Mouse (Mus musculus) brain, adult 2 months (tissue): ENCODE data around the gene Tedc2.
A peak's percentile ranks its signal among the peaks of the same experiment; 100 is the strongest.

Experiments
- DNase-seq: peaks from one replicate; pipeline ENCODE4 v3.0.0; 2011; ENCODE audit warnings: low read depth, low spot score

The Tedc2 gene

GRCm38 (mm10) chr17:24212441-24213018 is 8.1 kb downstream of the Tedc2 start:
- peak; percentile 55 for DNase-seq

DNA sequence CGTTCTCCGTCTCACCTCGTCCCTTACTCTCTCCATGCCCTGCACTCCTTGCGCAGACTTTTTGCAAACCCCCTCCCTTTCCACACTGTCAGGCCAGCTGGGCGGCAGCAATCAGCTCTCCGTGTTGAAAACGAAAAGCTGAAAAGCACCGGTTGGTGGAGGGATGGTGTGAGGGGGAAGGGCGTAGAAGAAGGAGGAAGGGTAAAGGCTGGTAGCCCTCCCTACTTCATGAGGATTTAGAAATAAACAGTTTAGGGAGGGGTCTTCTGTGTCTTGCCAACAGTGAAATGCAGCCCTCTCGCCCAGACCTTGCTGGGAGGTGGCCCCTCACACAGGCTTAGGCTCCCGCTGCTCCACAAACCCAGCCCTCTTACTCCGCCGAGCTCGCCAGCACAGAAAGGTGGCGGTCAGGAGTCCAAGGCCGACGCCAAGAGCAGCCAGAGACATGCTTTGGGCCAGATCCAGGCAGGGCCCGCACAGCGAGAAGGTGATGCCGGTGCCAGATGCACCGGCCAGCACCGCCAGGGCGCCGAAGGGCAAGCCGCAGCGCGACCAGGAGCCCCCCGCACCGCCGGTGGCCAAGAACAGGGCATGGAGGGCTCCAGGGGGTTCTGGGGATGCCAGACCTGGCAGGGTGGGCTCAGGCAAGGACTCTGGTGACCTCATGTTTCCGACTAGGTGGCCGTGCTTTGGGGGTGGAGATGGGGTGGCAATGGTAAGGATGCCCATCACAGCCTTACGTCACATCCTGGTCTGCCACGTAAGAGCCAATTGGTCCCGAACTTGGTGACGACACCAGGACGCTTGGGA is 8.8 kb downstream of the Tedc2 start:
- DNase-seq: peak; percentile 97

GRCm38 (mm10) chr17:24210591-24210990 is 10.1 kb downstream of the Tedc2 start:
- no peak for DNase-seq

DNA sequence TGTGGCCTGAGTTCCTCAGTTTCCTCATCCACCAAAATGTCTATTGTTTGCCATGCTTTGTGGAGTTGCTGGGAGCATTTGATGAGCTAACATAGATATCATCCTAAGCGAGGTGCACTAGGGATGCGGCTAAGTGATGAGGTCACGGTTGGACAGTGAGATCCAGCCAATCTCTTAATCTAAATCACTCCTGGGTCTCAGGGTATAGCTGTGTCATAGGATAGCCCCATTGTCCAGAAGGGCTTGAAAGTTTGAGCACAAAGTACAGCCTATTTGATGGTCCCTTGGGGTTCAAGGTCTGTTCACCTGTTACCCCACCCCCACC is 10.8 kb downstream of the Tedc2 start:
- DNase-seq: no peak

DNA sequence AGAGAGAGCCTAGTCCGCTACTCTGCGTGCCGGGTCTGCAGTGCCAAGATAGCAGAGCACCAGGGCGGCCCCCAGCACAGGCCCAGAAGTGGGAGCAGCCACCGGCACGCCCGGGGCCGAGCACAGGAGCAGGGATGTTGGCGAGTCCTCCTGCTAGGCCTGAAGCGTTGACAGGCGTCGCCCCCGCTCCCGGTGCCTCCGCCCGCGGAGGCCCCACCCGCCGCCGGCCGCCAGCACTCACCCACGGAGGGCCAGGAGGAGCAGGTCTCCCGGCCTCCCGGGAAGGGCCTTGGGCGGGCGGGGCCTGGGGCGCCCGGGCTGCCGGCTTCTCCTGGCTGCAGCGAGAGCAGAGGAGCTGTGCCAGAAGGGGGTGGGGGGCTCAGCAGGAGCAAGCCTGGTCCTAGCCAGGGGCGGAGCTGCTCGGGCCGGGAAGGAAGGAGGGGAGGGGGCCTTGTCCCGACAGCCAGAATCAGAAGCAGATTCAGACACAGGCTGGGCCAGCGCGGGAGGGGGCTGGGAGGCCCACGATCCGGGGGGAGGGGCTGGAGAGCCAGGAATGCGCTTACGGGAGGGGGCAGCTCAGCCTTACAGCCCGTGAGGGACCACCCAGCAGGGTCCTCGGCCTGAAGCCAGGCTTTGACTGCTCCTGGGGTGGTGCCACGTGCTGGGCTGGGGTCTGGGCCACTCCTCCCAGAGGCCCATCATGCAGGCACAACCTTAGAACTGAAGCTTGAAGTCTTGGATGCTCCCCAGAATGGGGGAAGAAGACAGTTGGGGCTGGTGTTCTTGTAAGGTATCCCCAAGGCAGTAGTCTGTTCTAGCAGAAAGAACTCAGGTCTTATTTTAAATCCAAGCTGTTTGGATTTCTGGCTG is 11.4 kb downstream of the Tedc2 start, which contains the start of gene Ntn3:
Ntn3 (minus strand) TSS at position 489 of the 873 bp plus-strand sequence.
- peak; percentile 60 for DNase-seq

DNA sequence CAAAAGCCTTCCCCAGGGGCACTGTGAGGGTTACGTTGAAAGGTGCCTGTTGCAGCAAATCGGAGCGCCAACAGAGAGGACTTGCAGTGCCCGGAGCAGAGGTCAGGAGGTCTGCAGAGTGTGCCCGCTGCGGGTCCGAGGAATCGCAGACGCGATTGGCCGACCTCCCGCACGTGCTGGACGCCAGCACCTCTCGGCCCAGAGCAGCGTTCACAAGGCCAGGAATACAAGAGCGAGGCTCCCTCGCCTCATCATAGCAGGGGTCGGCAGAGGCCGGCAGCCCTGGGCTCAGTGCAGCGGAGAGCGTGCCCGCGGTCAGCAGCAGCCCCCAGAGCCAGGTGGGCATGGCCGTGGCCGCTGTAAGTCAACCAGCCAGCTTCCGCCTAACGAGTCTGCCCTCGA is 12.0 kb downstream of the Tedc2 start:
- no peak for DNase-seq

DNA sequence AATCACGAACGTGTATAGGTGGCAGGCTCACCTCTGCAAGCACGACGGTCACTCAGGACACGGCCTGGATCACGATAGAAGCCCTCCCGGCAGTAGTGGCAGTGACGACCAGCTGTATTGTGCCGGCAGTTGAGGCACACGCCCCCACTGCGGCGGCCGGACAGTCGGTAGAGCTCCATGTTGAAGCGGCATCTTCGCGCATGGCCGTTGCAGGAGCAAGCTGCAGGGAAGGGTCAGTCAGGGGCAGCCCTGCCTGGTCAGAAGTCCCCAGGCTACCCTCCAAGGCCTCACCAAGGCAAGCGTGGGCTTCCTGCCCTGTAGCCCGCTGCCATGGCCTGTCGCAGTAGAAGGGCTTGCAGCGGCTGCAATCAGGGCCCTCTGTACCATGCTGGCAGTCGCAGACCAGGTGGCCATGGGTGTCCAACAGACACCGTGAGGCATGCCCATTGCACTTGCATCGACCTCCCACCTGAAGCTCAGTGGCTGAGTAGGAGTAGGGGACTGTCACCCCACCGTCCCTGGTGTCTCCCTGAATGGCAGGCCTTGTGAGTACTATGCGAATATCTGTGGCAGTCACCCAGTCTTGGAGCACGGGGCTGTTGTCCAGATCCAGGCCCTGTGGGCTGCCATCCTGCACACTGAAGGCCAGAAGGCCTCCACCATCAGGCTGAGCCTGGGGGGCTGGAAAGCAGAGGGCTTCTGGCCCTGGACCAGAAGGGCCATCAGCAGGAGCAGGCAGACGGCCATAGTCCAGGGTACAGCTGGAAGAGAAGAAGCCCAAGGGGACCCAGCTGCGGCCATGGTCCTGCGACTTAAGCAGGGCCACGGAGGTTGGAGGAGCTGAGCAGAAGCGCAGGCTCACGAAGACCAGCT is 12.6 kb downstream of the Tedc2 start:
- DNase-seq: no peak

GRCm38 (mm10) chr17:24206451-24207351 is 13.9 kb downstream of the Tedc2 start:
- DNase-seq: peak; percentile 86

- peak; percentile 58 for DNase-seq
Observed at GRCm38 (mm10) chr17:24205908-24206361, 14.7 kb downstream of the Tedc2 start.

DNA sequence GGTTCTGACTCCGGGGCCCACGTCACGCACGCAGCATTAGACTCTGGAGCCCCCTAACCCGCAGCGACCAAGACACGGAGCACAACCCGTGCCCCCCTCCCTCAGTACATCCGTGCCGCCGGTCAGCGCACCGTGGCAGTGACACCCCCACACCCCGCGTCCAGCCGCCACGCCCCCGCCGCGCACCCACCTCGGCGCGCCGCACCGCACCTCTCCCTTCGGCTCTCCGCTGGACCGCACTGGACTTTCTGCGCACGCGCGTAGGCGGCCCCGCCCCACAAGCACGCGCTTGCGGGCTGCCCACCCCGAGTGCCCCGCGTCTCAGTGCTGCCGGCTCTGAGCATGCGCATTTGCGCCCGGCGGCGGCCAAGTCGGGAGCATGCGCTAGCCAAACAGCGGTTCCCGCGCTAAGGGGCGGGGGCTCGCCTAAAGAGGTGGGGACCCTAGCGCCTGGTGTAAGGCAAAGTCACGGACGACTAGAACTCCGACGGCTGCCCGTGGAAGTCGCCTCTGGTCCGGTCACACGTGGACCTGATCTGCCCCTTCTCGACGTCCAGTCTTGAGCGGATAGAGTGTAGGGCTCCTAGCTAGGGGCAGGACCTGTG is 15.3 kb downstream of the Tedc2 start, which contains the start of gene Tbc1d24:
Tbc1d24 (minus strand) TSS at position 279 of the 605 bp plus-strand sequence.
- peak; percentile 97 for DNase-seq

DNA sequence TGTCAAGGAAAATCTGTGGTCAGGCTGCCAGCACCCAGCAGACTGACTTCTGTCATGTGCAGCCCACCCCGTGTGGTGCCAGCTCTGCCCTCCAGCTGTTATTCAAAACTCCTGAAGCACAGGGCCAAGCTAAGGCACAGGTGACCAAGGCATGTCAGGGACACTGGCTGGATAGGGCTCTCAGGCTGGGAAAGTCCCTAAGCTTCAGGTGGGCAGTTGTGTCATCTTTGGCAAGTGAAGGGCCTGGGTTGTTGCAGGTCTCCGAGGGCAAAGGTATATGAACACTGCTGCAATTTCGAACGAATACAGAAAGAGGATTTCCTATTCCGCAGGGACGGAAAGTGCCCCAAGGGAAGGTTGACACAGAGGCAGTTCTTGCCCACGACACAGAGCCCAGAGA is 15.8 kb downstream of the Tedc2 start:
- no peak for DNase-seq

GRCm38 (mm10) chr17:24203611-24204534 is 16.8 kb downstream of the Tedc2 start:
- DNase-seq: no peak

DNA sequence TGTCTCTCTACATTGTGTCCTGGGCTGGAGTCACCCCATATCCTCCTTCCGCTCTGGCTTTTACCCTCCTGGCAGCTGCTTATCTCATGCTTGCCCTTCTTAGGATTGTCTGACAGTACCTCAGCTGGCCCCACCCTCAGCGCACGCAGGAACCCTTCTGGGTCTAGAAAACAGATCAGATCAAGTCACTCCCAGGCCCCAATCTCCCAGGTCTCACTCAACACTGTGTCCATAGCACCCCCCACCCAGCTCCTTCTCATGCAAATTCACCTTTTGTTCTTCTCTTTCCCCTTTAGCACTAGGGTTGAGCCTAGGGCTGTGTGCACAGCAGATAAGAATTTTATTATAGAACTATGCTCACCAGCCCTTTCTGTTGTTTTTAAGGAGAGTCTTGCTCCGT is 17.6 kb downstream of the Tedc2 start:
- DNase-seq: no peak

DNA sequence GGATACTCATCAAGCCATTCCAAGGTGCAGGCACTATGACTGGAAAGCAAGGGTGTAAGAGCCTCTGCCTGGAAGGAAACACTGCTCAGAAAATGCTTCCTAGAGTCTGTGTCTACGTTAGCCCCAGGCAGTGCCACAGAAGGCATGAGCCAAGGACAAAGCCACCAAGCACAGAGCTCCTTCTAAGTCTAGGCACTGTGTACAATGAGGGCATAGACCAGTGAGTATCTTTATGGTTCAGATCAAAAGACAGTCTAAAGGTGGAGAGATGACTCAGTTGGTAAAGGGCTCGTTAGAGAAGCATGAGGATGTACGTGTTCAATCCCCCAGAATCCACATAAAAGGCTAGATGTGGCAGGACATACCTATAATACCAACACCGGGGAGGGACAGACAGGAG is 19.6 kb downstream of the Tedc2 start:
- no peak for DNase-seq

- DNase-seq: peak; percentile 63
Observed at GRCm38 (mm10) chr17:24199741-24200140, 20.9 kb downstream of the Tedc2 start.

DNA sequence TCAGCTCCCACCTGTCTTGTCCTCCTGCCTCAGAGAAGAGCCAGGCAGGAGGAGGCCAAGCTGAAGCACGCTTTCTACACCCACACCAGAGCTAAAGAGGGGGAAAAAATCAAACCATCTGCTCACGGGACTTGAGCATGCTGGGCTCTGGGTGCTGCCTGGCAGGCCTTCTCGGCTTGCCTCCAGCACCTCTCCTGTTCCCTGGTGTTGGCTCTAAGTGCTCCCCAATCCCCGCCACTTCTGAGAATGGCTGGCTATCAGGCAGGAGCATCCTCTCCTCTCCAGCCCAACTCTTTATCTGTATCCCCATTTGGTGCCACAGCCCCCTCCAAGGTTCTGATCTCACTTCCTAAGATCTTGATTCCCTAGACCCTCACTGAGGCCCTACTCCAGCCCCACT is 21.4 kb downstream of the Tedc2 start:
- DNase-seq: peak; percentile 94

GRCm38 (mm10) chr17:24197032-24197824 is 23.4 kb downstream of the Tedc2 start:
- peak; percentile 88 for DNase-seq

DNA sequence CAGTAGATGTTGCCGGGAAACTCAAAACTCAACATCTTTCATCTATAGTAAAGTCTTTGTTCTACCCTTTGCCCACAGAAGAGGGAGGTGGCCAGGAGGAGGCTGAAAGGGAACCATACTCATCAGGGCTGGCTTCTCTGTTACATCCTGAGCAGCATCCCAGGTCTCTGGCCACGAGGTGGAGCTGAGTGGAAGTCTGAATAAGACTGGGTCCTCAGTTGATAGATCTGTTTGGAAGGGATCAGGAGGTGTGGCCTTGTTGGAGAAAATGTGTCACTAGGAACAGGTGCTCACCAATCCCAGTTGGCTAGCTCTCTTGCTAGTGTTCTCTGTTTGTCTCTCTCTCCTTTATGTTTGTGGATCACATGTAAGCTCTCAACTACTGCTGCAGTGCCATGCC is 25.3 kb downstream of the Tedc2 start:
- no peak for DNase-seq
